Mouse (Mus musculus): ENCODE results near the gene Atp2a2.
A peak's percentile ranks its signal among the peaks of the same experiment; 100 is the strongest.

Gene Atp2a2

GRCm38 (mm10) chr5:122454883-122455282 lies 47.1 kb downstream of the Atp2a2 start:
- ATAC-seq (ENCODE audit: insufficient number of reproducible peaks, low FRiP score, low TSS enrichment) = no peak

- ATAC-seq (ENCODE audit: insufficient number of reproducible peaks, low FRiP score, low TSS enrichment) = no peak
Observed at GRCm38 (mm10) chr5:122454442-122454841, 47.6 kb downstream of the Atp2a2 start.

- ATAC-seq (ENCODE audit: insufficient number of reproducible peaks, low FRiP score, low TSS enrichment) = no peak
Observed at GRCm38 (mm10) chr5:122453188-122453587, 48.8 kb downstream of the Atp2a2 start.

- ATAC-seq (ENCODE audit: insufficient number of reproducible peaks, low FRiP score, low TSS enrichment) = no peak
Observed at GRCm38 (mm10) chr5:122452194-122452593, 49.8 kb downstream of the Atp2a2 start.

- no peak for ATAC-seq (ENCODE audit: insufficient number of reproducible peaks, low FRiP score, low TSS enrichment)
Observed at GRCm38 (mm10) chr5:122451324-122451723, 50.7 kb downstream of the Atp2a2 start.

- ATAC-seq (ENCODE audit: insufficient number of reproducible peaks, low FRiP score, low TSS enrichment) = no peak
Observed at GRCm38 (mm10) chr5:122450913-122451317, 51.1 kb downstream of the Atp2a2 start.

GRCm38 (mm10) chr5:122449946-122450345 lies 52.1 kb downstream of the Atp2a2 start:
- no peak for ATAC-seq (ENCODE audit: insufficient number of reproducible peaks, low FRiP score, low TSS enrichment)

GRCm38 (mm10) chr5:122448869-122449268 lies 53.2 kb downstream of the Atp2a2 start:
- no peak for ATAC-seq (ENCODE audit: insufficient number of reproducible peaks, low FRiP score, low TSS enrichment)

- ATAC-seq (ENCODE audit: insufficient number of reproducible peaks, low FRiP score, low TSS enrichment) = no peak
Observed at GRCm38 (mm10) chr5:122447857-122448256, 54.2 kb downstream of the Atp2a2 start.

GRCm38 (mm10) chr5:122445051-122445610 lies 56.9 kb downstream of the Atp2a2 start:
- ATAC-seq (ENCODE audit: insufficient number of reproducible peaks, low FRiP score, low TSS enrichment) = no peak

- ATAC-seq (ENCODE audit: insufficient number of reproducible peaks, low FRiP score, low TSS enrichment) = no peak
Observed at GRCm38 (mm10) chr5:122444492-122444891, 57.5 kb downstream of the Atp2a2 start.

- ATAC-seq (ENCODE audit: insufficient number of reproducible peaks, low FRiP score, low TSS enrichment) = no peak
Observed at GRCm38 (mm10) chr5:122440095-122440630, 61.9 kb downstream of the Atp2a2 start.

GRCm38 (mm10) chr5:122439400-122440094 lies 62.5 kb downstream of the Atp2a2 start:
- no peak for ATAC-seq (ENCODE audit: insufficient number of reproducible peaks, low FRiP score, low TSS enrichment)

- ATAC-seq (ENCODE audit: insufficient number of reproducible peaks, low FRiP score, low TSS enrichment) = no peak
Observed at GRCm38 (mm10) chr5:122434541-122434940, 67.5 kb downstream of the Atp2a2 start.

- ATAC-seq (ENCODE audit: insufficient number of reproducible peaks, low FRiP score, low TSS enrichment) = no peak
Observed at GRCm38 (mm10) chr5:122431221-122431620, 70.8 kb downstream of the Atp2a2 start.

GRCm38 (mm10) chr5:122430036-122430775 lies 71.8 kb downstream of the Atp2a2 start:
- no peak for ATAC-seq (ENCODE audit: insufficient number of reproducible peaks, low FRiP score, low TSS enrichment)

GRCm38 (mm10) chr5:122425550-122425949 lies 76.5 kb downstream of the Atp2a2 start:
- ATAC-seq (ENCODE audit: insufficient number of reproducible peaks, low FRiP score, low TSS enrichment) = no peak

GRCm38 (mm10) chr5:122423083-122423482 lies 78.9 kb downstream of the Atp2a2 start:
- no peak for ATAC-seq (ENCODE audit: insufficient number of reproducible peaks, low FRiP score, low TSS enrichment)

- peak; percentile 83; the same call in 1 of the 2 replicates for ATAC-seq (ENCODE audit: insufficient number of reproducible peaks, low FRiP score, low TSS enrichment)
Observed at GRCm38 (mm10) chr5:122422071-122422964, 79.7 kb downstream of the Atp2a2 start.

All from cerebellum, adult (tissue).